Mouse (Mus musculus) midbrain, embryonic 12.5 days (tissue): ENCODE measurements around the gene Gm21974. TPM values are rescaled to one million over a fixed set of nuclear protein-coding genes. Genes with fewer than 3 reads are reported as not detected.
A peak's percentile ranks its signal among the peaks of the same experiment; 100 is the strongest.
"Not testable (repeated sequence)": the region's sequence is repeated elsewhere in the genome, so short reads cannot be mapped to it uniquely, and the experiment has no call there.

Source experiments
- ATAC-seq: fragments of 200-750 bp; cut with Nextera tagmentation; 2 replicates; pipeline ENCODE4 v1.8.0; 2017; ENCODE audit warnings: low read depth, moderate TSS enrichment, moderate library complexity; ENCODE audit not compliant: low FRiP score
- H3K27ac ChIP-seq: fragments of 300-500 bp; sonication (generic); replicated peaks from 2 replicates; pipeline ENCODE4 v1.5.1; 2016; ENCODE audit warnings: mild to moderate bottlenecking
- H3K27me3 ChIP-seq: fragments of 300-500 bp; sonication (generic); 2 replicates; pipeline ENCODE4 v1.6.1; 2016; ENCODE audit warnings: mild to moderate bottlenecking
- H3K36me3 ChIP-seq: fragments of 300-500 bp; sonication (generic); 2 replicates; pipeline ENCODE4 v1.6.1; 2016
- H3K4me1 ChIP-seq: fragments of 300-500 bp; sonication (generic); 2 replicates; pipeline ENCODE4 v1.6.1; 2016
- H3K4me2 ChIP-seq: fragments of 300-500 bp; sonication (generic); replicated peaks from 2 replicates; pipeline ENCODE4 v1.6.1; 2016; ENCODE audit warnings: mild to moderate bottlenecking, moderate library complexity
- H3K4me3 ChIP-seq: fragments of 300-500 bp; sonication (generic); 2 replicates; pipeline ENCODE4 v1.5.1; 2016; ENCODE audit warnings: mild to moderate bottlenecking
- H3K9ac ChIP-seq: fragments of 300-500 bp; sonication (generic); replicated peaks from 2 replicates; pipeline ENCODE4 v1.6.1; 2016; ENCODE audit warnings: mild to moderate bottlenecking, moderate library complexity
- H3K9me3 ChIP-seq: fragments of 300-500 bp; sonication (generic); 2 replicates; pipeline ENCODE4 v1.6.1; 2016; ENCODE audit warnings: mild to moderate bottlenecking
- WGBS: fragments of 180-500 bp; shearing (Covaris S2); methylation state at CpG from one replicate; pipeline ENCODE4 v1.1.7; 2016; 5-methylcytosine and 5-hydroxymethylcytosine counted together
- polyA plus RNA-seq: library from polyadenylated mRNA; unstranded; fragments of >200 nt; fragmentation: Nextera tagmentation; extraction: Ambion mirVana; gene quantifications from 2 replicates; pipeline ENCODE4 v1.2.1, GENCODE M21; 2016

The Gm21974 gene
- polyA plus RNA-seq, 1 experiment from 2014 or later = not detected

GRCm38 (mm10) chr7:127840886-127841285 is 54.4 kb downstream of the Gm21974 start:
- Histone ChIP-seq H3K27ac (peak overlapping the region; percentile 83), H3K9ac (peak overlapping the region; percentile 61), H3K4me1 (peaks cover 7% of the 10 kb centered on the region; the same call in 1 of the 2 replicates), H3K36me3 (no peaks in the 10 kb centered on the region), H3K4me2 (peak overlapping the region; percentile 100), H3K27me3 (no peaks in the 10 kb centered on the region; the same call in none of the 2 replicates), H3K4me3 (peak overlapping the region; percentile 68), H3K9me3 (no peaks in the 10 kb centered on the region)
- ATAC-seq = peak; percentile 10; the same call in 1 of the 2 replicates
- 4% methylated on average over 15 of the region's 15 CpGs for WGBS

- not testable (repeated sequence) for H3K27ac ChIP-seq, H3K4me2 ChIP-seq, H3K36me3 ChIP-seq, H3K4me3 ChIP-seq, H3K27me3 ChIP-seq, H3K4me1 ChIP-seq, H3K9me3 ChIP-seq, H3K9ac ChIP-seq, ATAC-seq
- WGBS = 70% methylated on average over 2 of the region's 2 CpGs
These were observed 55.2 kb downstream of the Gm21974 start for GRCm38 (mm10) chr7:127840031-127840430.

- not testable (repeated sequence) for H3K9me3 ChIP-seq, H3K4me2 ChIP-seq, H3K27ac ChIP-seq, H3K27me3 ChIP-seq, H3K36me3 ChIP-seq, H3K4me1 ChIP-seq, H3K9ac ChIP-seq, H3K4me3 ChIP-seq, ATAC-seq
- 83% methylated on average over 4 of the region's 4 CpGs for WGBS
These were observed 57.4 kb downstream of the Gm21974 start for GRCm38 (mm10) chr7:127837878-127838277.

- Histone ChIP-seq H3K4me3 (no peak overlapping the region), H3K36me3 (no peaks in the 10 kb centered on the region), H3K27me3 (no peaks in the 10 kb centered on the region; the same call in none of the 2 replicates), H3K9ac (no peak overlapping the region), H3K4me1 (peaks cover 7% of the 10 kb centered on the region; the same call in 1 of the 2 replicates), H3K4me2 (no peak overlapping the region), H3K27ac (no peak overlapping the region), H3K9me3 (no peaks in the 10 kb centered on the region)
- no peak for ATAC-seq
- 83% methylated on average over 5 of the region's 5 CpGs for WGBS
These were observed 57.8 kb downstream of the Gm21974 start for GRCm38 (mm10) chr7:127837473-127837872.

Other genes with a start within 250 kb of the Gm21974 start
- 79.0 and 79.2 TPM in 2 replicates for gene Bcl7c, start 186.5 kb downstream of the Gm21974 start, polyA plus RNA-seq
- gene Ctf1, start 182.7 kb downstream of the Gm21974 start, polyA plus RNA-seq = 5.5 and 5.8 TPM in 2 replicates
- 0.13 and 0.21 TPM in 2 replicates for gene Ctf2, start 163.3 kb downstream of the Gm21974 start, polyA plus RNA-seq
- 10.7 and 11.1 TPM in 2 replicates for gene Fbxl19, start 150.9 kb downstream of the Gm21974 start, polyA plus RNA-seq
- gene Orai3, start 125.6 kb downstream of the Gm21974 start, polyA plus RNA-seq = 6.2 and 8.1 TPM in 2 replicates
- gene Setd1a, start 118.8 kb downstream of the Gm21974 start, polyA plus RNA-seq = 22.9 and 23.7 TPM in 2 replicates
- not detected in 2 replicates for gene Gm49388, start 109.8 kb downstream of the Gm21974 start, polyA plus RNA-seq
- 8.1 and 8.3 TPM in 2 replicates for gene Hsd3b7, start 94.8 kb downstream of the Gm21974 start, polyA plus RNA-seq
- gene Stx4a, start 71.2 kb downstream of the Gm21974 start, polyA plus RNA-seq = 20.1 and 21.5 TPM in 2 replicates
- 16.3 and 19.9 TPM in 2 replicates for gene Stx1b, start 70.9 kb downstream of the Gm21974 start, polyA plus RNA-seq
- gene Zfp646, start 19.2 kb downstream of the Gm21974 start, polyA plus RNA-seq = 22.5 and 24.6 TPM in 2 replicates
- 39.0 and 39.2 TPM in 2 replicates for gene Zfp668, start 18.6 kb downstream of the Gm21974 start, polyA plus RNA-seq
- gene Prss53, start 4.5 kb downstream of the Gm21974 start, polyA plus RNA-seq = 0.77 and 0.79 TPM in 2 replicates
- 42.7 and 54.4 TPM in 2 replicates for gene Vkorc1, start 163 bp upstream of the Gm21974 start, polyA plus RNA-seq
- gene Bckdk, start 8.6 kb upstream of the Gm21974 start, polyA plus RNA-seq = 83.7 and 85.5 TPM in 2 replicates
- gene Kat8, start 17.1 kb upstream of the Gm21974 start, polyA plus RNA-seq = 54.4 and 55.2 TPM in 2 replicates
- 0.43 and 1.3 TPM in 2 replicates for gene Prss8, start 34.6 kb upstream of the Gm21974 start, polyA plus RNA-seq
- 9.3 and 10.4 TPM in 2 replicates for gene Prss36, start 51.3 kb upstream of the Gm21974 start, polyA plus RNA-seq
- 518 and 540 TPM in 2 replicates for gene Fus, start 72.0 kb upstream of the Gm21974 start, polyA plus RNA-seq
- gene Pycard, start 98.4 kb upstream of the Gm21974 start, polyA plus RNA-seq = 8.0 and 9.1 TPM in 2 replicates
- gene Trim72, start 108.5 kb upstream of the Gm21974 start, polyA plus RNA-seq = not detected in 2 replicates
- 0.42 and 1.0 TPM in 2 replicates for gene Itgam, start 167.2 kb upstream of the Gm21974 start, polyA plus RNA-seq
- gene Gm49368, start 167.2 kb upstream of the Gm21974 start, polyA plus RNA-seq = not detected in 2 replicates
- 0.05 TPM in 1 of 2 replicates, not detected in the other for gene Itgax, start 234.1 kb upstream of the Gm21974 start, polyA plus RNA-seq